Mouse (Mus musculus): ENCODE results near the gene Rgs6. TPM values are rescaled to one million over a fixed set of nuclear protein-coding genes. Genes with fewer than 3 reads are reported as not detected.
A peak's percentile ranks its signal among the peaks of the same experiment; 100 is the strongest.

The Rgs6 gene
- total and polyA plus RNA-seq, 3 experiments: not detected

GRCm38 (mm10) chr12:82768726-82769125 is 180.6 kb downstream of the Rgs6 start:
- H3K79me2 ChIP-seq (replicated peaks; ENCODE audit: control insufficient read depth, extremely low read depth, insufficient read depth, poor library complexity, severe bottlenecking): no peaks in the 10 kb centered on the region
- dilution Hi-C loops (cut with MboI; ENCODE audit: extremely low pct_ligation_motif_present, extremely low pct_unique_long_range_greater_than_20kb, low sequenced_read_pairs) (no loop called here), in situ Hi-C loops (cut with MboI; ENCODE audit: low pct_ligation_motif_present, low pct_unique_long_range_greater_than_20kb, low sequenced_read_pairs) (no loop called here)
- H3K4me3 ChIP-seq (replicated peaks in 1 of 3; ENCODE audit: low read depth in 2 of 3, low read length in 2 of 3, poor library complexity in 1 of 3): no peak overlapping the region
- H3K27ac ChIP-seq (ENCODE audit: insufficient read depth, low read depth): no peak overlapping the region
- no peak for DNase-seq (ENCODE audit: extremely low read depth)
- H3K4me2 ChIP-seq (ENCODE audit: insufficient read depth, low read depth, poor library complexity, severe bottlenecking): no peak overlapping the region
- no peak overlapping the region for H3K9ac ChIP-seq (ENCODE audit: insufficient read depth, low read depth)
- no peaks in the 10 kb centered on the region for H3K4me1 ChIP-seq (ENCODE audit: control insufficient read depth in 1 of 2, insufficient read depth in 2 of 2)
- no peaks in the 10 kb centered on the region for H3K27me3 ChIP-seq (replicated peaks)
- TF ChIP-seq TCF12 (IDR thresholded peaks at IDR 0.05; ENCODE audit: low read depth, low read length) (no peak), CHD2 (IDR thresholded peaks at IDR 0.05; ENCODE audit: low read length) (no peak), EP300 (IDR thresholded peaks at IDR 0.05; ENCODE audit: low read length) (no peak), ZNF384 (IDR thresholded peaks at IDR 0.05; ENCODE audit: low read depth, low read length) (no peak), UBTF (IDR thresholded peaks at IDR 0.05; ENCODE audit: low read depth, low read length) (no peak), CTCF (conservative IDR thresholded peaks at IDR 0.05 in 1 of 2, IDR thresholded peaks at IDR 0.05 in 1 of 2; ENCODE audit: low read depth in 2 of 2, low read length in 2 of 2) (no peak), TBP (conservative IDR thresholded peaks at IDR 0.05; ENCODE audit: low read depth, low read length) (no peak), HCFC1 (IDR thresholded peaks at IDR 0.05; ENCODE audit: low read depth, low read length) (no peak), SMC3 (IDR thresholded peaks at IDR 0.05; ENCODE audit: low read depth, low read length) (no peak), IRF4 (IDR thresholded peaks at IDR 0.05; ENCODE audit: low read depth, low read length) (no peak)
- no peaks in the 10 kb centered on the region for H3K36me3 ChIP-seq (replicated peaks in 1 of 2; ENCODE audit: control insufficient read depth in 1 of 2, insufficient read depth in 1 of 2, low read length in 1 of 2)
- peaks cover 2% of the 10 kb centered on the region for H3K9me3 ChIP-seq (replicated peaks; ENCODE audit: low read length)

- no peak overlapping the region for H3K4me2 ChIP-seq (ENCODE audit: insufficient read depth, low read depth, poor library complexity, severe bottlenecking)
- no peaks in the 10 kb centered on the region for H3K4me1 ChIP-seq (ENCODE audit: control insufficient read depth in 1 of 2, insufficient read depth in 2 of 2)
- no peak overlapping the region for H3K27ac ChIP-seq (ENCODE audit: insufficient read depth, low read depth)
- no peak overlapping the region for H3K9ac ChIP-seq (ENCODE audit: insufficient read depth, low read depth)
- peak; percentile 18 for DNase-seq (ENCODE audit: extremely low read depth)
- H3K4me3 ChIP-seq (replicated peaks in 1 of 3; ENCODE audit: low read depth in 2 of 3, low read length in 2 of 3, poor library complexity in 1 of 3): no peak overlapping the region
- no peaks in the 10 kb centered on the region for H3K27me3 ChIP-seq (replicated peaks)
- H3K79me2 ChIP-seq (replicated peaks; ENCODE audit: control insufficient read depth, extremely low read depth, insufficient read depth, poor library complexity, severe bottlenecking): no peaks in the 10 kb centered on the region
- no peaks in the 10 kb centered on the region for H3K36me3 ChIP-seq (replicated peaks in 1 of 2; ENCODE audit: control insufficient read depth in 1 of 2, insufficient read depth in 1 of 2, low read length in 1 of 2)
- dilution Hi-C loops (cut with MboI; ENCODE audit: extremely low pct_ligation_motif_present, extremely low pct_unique_long_range_greater_than_20kb, low sequenced_read_pairs) (no loop called here), in situ Hi-C loops (cut with MboI; ENCODE audit: low pct_ligation_motif_present, low pct_unique_long_range_greater_than_20kb, low sequenced_read_pairs) (no loop called here)
- no peaks in the 10 kb centered on the region for H3K9me3 ChIP-seq (replicated peaks; ENCODE audit: low read length)
- TF ChIP-seq GABPA (IDR thresholded peaks at IDR 0.05; ENCODE audit: insufficient replicate concordance, low read depth, low read length) (no peak), USF2 (conservative IDR thresholded peaks at IDR 0.05; ENCODE audit: low read depth, low read length) (no peak), CTCF (conservative IDR thresholded peaks at IDR 0.05 in 1 of 2, IDR thresholded peaks at IDR 0.05 in 1 of 2; ENCODE audit: low read depth in 2 of 2, low read length in 2 of 2) (peak; percentile 9 to 76; a peak in 2 of 4 replicates), RAD21 (IDR thresholded peaks at IDR 0.05; ENCODE audit: low read depth, low read length) (peak; percentile 48), MEF2A (IDR thresholded peaks at IDR 0.05; ENCODE audit: borderline replicate concordance, low read depth, low read length) (no peak), IRF4 (IDR thresholded peaks at IDR 0.05; ENCODE audit: low read depth, low read length) (no peak), SMC3 (IDR thresholded peaks at IDR 0.05; ENCODE audit: low read depth, low read length) (peak; percentile 55)
These were observed 184.1 kb downstream of the Rgs6 start for GRCm38 (mm10) chr12:82772215-82772614.

GRCm38 (mm10) chr12:82774576-82774975 is 186.5 kb downstream of the Rgs6 start:
- Histone ChIP-seq H3K27ac (ENCODE audit: insufficient read depth, low read depth) (no peak overlapping the region), H3K27me3 (replicated peaks) (no peaks in the 10 kb centered on the region), H3K9ac (ENCODE audit: insufficient read depth, low read depth) (no peak overlapping the region), H3K79me2 (replicated peaks; ENCODE audit: control insufficient read depth, extremely low read depth, insufficient read depth, poor library complexity, severe bottlenecking) (no peaks in the 10 kb centered on the region), H3K36me3 (replicated peaks in 1 of 2; ENCODE audit: control insufficient read depth in 1 of 2, insufficient read depth in 1 of 2, low read length in 1 of 2) (no peaks in the 10 kb centered on the region), H3K4me1 (ENCODE audit: control insufficient read depth in 1 of 2, insufficient read depth in 2 of 2) (no peaks in the 10 kb centered on the region), H3K9me3 (replicated peaks; ENCODE audit: low read length) (no peaks in the 10 kb centered on the region), H3K4me3 (replicated peaks in 1 of 3; ENCODE audit: low read depth in 2 of 3, low read length in 2 of 3, poor library complexity in 1 of 3) (no peak overlapping the region), H3K4me2 (ENCODE audit: insufficient read depth, low read depth, poor library complexity, severe bottlenecking) (0 out of 2 replicates have a peak overlapping the region, but pooled peaks have one; percentile 11)
- in situ Hi-C loops (cut with MboI; ENCODE audit: low pct_ligation_motif_present, low pct_unique_long_range_greater_than_20kb, low sequenced_read_pairs) (no loop called here), dilution Hi-C loops (cut with MboI; ENCODE audit: extremely low pct_ligation_motif_present, extremely low pct_unique_long_range_greater_than_20kb, low sequenced_read_pairs) (no loop called here)
- DNase-seq (ENCODE audit: extremely low read depth): no peak
- no peak for TF ChIP-seq CHD2 (IDR thresholded peaks at IDR 0.05; ENCODE audit: low read length)
- TF ChIP-seq TBP (conservative IDR thresholded peaks at IDR 0.05; ENCODE audit: low read depth, low read length): no peak
- no peak for TF ChIP-seq UBTF (IDR thresholded peaks at IDR 0.05; ENCODE audit: low read depth, low read length)
- TF ChIP-seq MYC (IDR thresholded peaks at IDR 0.05; ENCODE audit: low read depth, low read length): no peak
- no peak for TF ChIP-seq POLR2AphosphoS2 (IDR thresholded peaks at IDR 0.05; ENCODE audit: low read depth, low read length)
